Mouse (Mus musculus) lung, postnatal 14 days (tissue): ENCODE measurements at regions not wholly inside any gene's neighbourhood (a gene's known extent, or its start where the extent isn't known, plus 50 kb on each side); places are given as distances from the start of the nearest gene placed in this dataset.

Source experiments
- DNase-seq: peaks from one replicate; pipeline ENCODE4 v3.0.0; 2021

GRCm38 (mm10) chr2:128309541-128310030 lies 183.7 kb downstream of the Bcl2l11 start:
- DNase-seq = no peak

GRCm38 (mm10) chr2:128310081-128310480 lies 184.2 kb downstream of the Bcl2l11 start:
- DNase-seq = peak; percentile 78

GRCm38 (mm10) chr2:128312084-128312594 lies 186.3 kb downstream of the Bcl2l11 start:
- DNase-seq = peak; percentile 69

- no peak for DNase-seq
Observed at GRCm38 (mm10) chr2:128312659-128313581, 187.1 kb downstream of the Bcl2l11 start.

GRCm38 (mm10) chr2:128313582-128313918 lies 187.7 kb downstream of the Bcl2l11 start:
- DNase-seq = no peak

GRCm38 (mm10) chr2:128313948-128314347 lies 188.1 kb downstream of the Bcl2l11 start:
- DNase-seq = no peak

GRCm38 (mm10) chr2:128316516-128316915 lies 190.7 kb downstream of the Bcl2l11 start:
- no peak for DNase-seq

GRCm38 (mm10) chr2:128318266-128318665 lies 192.4 kb downstream of the Bcl2l11 start:
- no peak for DNase-seq

GRCm38 (mm10) chr2:128318956-128319355 lies 193.1 kb downstream of the Bcl2l11 start:
- DNase-seq = no peak

- peak; percentile 67 for DNase-seq
Observed at GRCm38 (mm10) chr2:128321475-128321874, 195.6 kb downstream of the Bcl2l11 start.

GRCm38 (mm10) chr2:128324256-128325096 lies 198.6 kb downstream of the Bcl2l11 start:
- peak; percentile 62 for DNase-seq

GRCm38 (mm10) chr2:128325097-128325421 lies 199.2 kb downstream of the Bcl2l11 start:
- DNase-seq = no peak

GRCm38 (mm10) chr2:128325456-128325855 lies 199.6 kb downstream of the Bcl2l11 start:
- no peak for DNase-seq

- DNase-seq = no peak
Observed at GRCm38 (mm10) chr2:128330833-128331232, 205.0 kb downstream of the Bcl2l11 start.

GRCm38 (mm10) chr2:128331275-128331674 lies 205.4 kb downstream of the Bcl2l11 start:
- DNase-seq = no peak

- no peak for DNase-seq
Observed at GRCm38 (mm10) chr2:128331681-128332080, 205.8 kb downstream of the Bcl2l11 start.

- no peak for DNase-seq
Observed at GRCm38 (mm10) chr2:128333401-128334142, 207.7 kb downstream of the Bcl2l11 start.

- no peak for DNase-seq
Observed at GRCm38 (mm10) chr2:128334143-128334470, 208.3 kb downstream of the Bcl2l11 start.

- DNase-seq = no peak
Observed at GRCm38 (mm10) chr2:128334757-128335500, 209.1 kb downstream of the Bcl2l11 start.

GRCm38 (mm10) chr2:128337192-128337591 lies 211.4 kb downstream of the Bcl2l11 start:
- no peak for DNase-seq

GRCm38 (mm10) chr2:128337791-128338190 lies 212.0 kb downstream of the Bcl2l11 start:
- DNase-seq = no peak

GRCm38 (mm10) chr2:128338474-128338873 lies 212.6 kb downstream of the Bcl2l11 start:
- DNase-seq = no peak
